Mouse (Mus musculus): ENCODE measurements around the gene Atp5k.

Atp5k gene

GRCm38 (mm10) chr5:108433804-108434587, at the start of gene Atp5k:
Gene Atp5k (minus strand): TSS chr5:108434448.
- DNase-seq (ENCODE audit: low read depth in 2 of 2, low spot score in 2 of 2) = peak; percentile 94 to 96

GRCm38 (mm10) chr5:108483006-108483405, 48.8 kb upstream of the Atp5k start:
- no peak for DNase-seq (ENCODE audit: low read depth in 2 of 2, low spot score in 2 of 2)

DNA sequence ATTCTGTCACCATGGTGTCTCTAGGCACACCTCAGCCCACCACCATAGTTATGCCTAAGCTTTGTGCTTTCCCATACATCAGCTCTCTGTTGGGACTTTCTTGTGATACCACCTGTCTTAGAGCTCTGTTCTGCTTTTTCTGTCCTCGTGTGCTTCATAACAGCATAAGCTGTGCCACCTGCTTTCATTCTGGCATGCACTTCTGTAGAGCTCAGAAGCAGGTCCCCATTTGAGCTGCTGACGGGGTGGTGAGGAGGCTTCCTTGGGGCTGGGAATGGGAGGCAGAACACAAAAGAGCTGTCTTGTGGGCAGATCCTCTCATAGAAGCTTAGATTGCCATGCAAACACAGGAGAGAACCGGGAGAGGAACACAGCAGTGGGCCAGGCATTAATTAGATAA, 41.7 kb upstream of the Atp5k start:
- no peak for DNase-seq (ENCODE audit: low read depth in 2 of 2, low spot score in 2 of 2)

- no peak for DNase-seq (ENCODE audit: low read depth in 2 of 2, low spot score in 2 of 2)
Observed at GRCm38 (mm10) chr5:108473737-108474136, 39.5 kb upstream of the Atp5k start.

DNA sequence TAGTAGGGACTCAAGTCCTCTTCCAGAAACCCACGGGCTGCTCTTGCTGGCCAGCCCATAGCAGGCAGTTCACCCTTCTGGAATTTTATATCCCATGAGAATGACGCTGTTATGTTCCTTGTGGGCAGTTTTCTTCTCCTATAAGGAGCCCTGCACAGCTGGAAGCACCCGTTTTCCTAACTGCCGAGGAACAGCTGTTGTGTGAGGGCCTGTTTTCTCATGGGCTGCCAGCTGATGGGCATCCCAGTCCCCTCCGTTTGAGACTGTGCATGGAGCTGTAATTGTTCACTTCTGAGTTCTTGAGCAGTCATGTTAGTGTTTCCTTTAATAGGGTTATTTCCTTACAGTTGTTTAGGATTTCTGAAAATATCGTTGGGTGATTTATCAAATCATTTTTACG, 35.4 kb upstream of the Atp5k start:
- DNase-seq (ENCODE audit: low read depth in 2 of 2, low spot score in 2 of 2) = no peak

DNA sequence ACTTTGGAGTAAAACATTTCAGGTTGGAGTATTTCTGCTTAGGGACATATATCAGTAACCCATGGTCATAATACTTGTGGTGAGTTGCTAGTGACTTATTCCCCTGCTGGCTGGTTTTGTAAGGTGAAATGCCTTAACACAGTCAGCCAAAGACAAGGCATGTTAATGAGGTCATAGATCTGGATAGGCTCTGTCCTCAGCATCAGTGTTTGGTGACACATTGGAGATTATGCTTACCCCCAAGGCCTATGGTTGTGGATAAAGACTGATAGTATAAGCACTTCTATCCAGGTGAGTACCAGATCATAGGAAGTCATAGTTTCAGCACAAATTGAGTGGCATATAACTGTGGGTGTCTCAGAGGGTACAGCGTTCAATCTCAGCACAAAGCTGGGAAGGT, 32.4 kb upstream of the Atp5k start:
- no peak for DNase-seq (ENCODE audit: low read depth in 2 of 2, low spot score in 2 of 2)

GRCm38 (mm10) chr5:108465131-108465891, 31.1 kb upstream of the Atp5k start:
- no peak for DNase-seq (ENCODE audit: low read depth in 2 of 2, low spot score in 2 of 2)

DNA sequence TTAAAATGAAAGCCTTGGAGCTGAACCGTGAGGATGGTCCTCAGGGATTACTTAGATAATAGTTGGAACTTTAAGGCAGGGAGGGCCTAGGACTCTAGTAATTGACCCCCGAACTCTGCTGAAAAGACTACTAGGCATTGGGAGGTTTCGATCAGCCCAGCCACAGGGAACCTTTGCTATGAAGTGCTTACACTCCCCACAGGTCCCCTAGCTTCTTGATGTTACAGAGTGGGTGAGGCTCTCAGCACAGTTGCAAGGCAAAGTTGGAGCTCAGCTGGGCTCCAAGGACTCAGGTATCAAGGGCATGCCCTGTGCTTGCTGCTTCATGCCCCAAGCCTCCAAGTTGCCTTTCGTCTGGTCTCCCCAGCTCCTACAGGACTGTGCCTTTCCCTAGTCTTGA, 28.2 kb upstream of the Atp5k start:
- no peak for DNase-seq (ENCODE audit: low read depth in 2 of 2, low spot score in 2 of 2)

DNA sequence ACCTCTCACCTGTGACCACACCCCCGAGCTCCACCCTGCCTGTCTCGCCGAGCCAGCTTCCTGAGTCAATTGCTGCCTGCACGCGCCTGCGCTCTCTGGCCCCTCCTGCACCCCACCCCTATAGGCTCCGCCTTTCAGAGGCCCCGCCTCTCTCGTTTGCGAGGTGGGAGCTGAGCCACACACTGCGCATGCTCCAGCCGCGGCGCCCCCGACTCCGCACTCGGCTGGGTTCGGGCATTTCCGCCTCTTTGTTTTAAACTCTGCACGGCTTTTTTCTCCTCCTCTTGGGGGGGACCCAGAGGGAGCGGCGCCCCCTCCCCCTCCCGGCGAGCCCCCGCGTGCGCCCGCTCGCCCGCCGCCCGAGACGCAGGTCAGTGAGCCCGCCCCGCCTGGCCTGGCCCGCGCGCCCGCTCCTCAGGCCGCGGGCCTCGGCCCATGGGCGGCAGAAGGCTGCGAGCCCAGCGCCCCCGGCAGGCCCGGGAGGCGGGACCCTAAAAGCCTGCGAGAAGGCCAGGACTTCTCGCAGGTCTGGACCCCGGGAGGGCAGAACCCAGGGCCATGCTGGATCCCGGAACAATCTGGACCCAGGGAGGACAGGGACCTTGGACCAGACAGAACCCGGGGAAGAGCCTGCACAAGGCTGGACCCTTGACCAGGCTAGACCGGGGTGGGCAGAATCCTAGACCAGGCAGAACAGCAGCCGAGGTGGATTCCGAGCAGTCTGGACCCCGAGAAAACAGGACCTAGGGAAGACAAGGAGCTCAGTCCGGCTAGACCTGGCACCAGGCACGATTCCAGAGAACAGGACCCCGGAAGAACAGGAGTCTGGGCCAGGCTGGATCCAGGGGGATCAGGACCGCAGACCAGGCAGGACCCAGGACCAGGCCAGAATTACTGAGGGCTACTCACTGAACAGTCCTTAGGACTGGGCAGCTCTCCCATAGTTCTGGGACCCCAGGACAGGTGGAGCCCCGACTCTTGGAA, 27.1 kb upstream of the Atp5k start, which contains the start of gene Pcgf3:
Gene Pcgf3, plus strand, starts transcription at position 151 of the 984 bp plus-strand sequence.
- peak; percentile 96 to 99 for DNase-seq (ENCODE audit: low read depth in 2 of 2, low spot score in 2 of 2)

GRCm38 (mm10) chr5:108460461-108460860, 26.2 kb upstream of the Atp5k start:
- no peak for DNase-seq (ENCODE audit: low read depth in 2 of 2, low spot score in 2 of 2)

DNA sequence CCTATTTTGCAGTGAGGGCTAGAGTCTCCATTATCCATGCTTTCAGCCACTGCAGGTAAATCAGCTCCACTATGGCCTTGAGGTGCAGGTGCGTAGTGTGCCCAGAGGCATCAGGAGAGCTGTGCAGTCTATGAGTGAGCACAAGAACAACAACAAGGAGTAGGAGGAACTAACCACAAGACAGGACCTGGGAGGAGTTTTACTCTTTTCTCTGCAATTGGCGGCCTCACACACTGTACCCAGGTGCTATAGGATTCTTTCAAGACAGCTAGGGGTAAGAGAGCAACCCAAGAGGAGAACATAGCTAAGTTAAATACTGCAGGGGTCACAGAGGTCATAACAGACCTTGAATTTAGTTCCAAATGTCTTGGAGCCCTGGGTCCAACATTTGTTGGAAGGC, 24.5 kb upstream of the Atp5k start:
- no peak for DNase-seq (ENCODE audit: low read depth in 2 of 2, low spot score in 2 of 2)

- no peak for DNase-seq (ENCODE audit: low read depth in 2 of 2, low spot score in 2 of 2)
Observed at GRCm38 (mm10) chr5:108454094-108454493, 19.8 kb upstream of the Atp5k start.

- DNase-seq (ENCODE audit: low read depth in 2 of 2, low spot score in 2 of 2) = no peak
Observed at GRCm38 (mm10) chr5:108452422-108452821, 18.2 kb upstream of the Atp5k start.

GRCm38 (mm10) chr5:108451611-108452010, 17.4 kb upstream of the Atp5k start:
- no peak for DNase-seq (ENCODE audit: low read depth in 2 of 2, low spot score in 2 of 2)

GRCm38 (mm10) chr5:108450837-108451540, 16.7 kb upstream of the Atp5k start:
- no peak for DNase-seq (ENCODE audit: low read depth in 2 of 2, low spot score in 2 of 2)

DNA sequence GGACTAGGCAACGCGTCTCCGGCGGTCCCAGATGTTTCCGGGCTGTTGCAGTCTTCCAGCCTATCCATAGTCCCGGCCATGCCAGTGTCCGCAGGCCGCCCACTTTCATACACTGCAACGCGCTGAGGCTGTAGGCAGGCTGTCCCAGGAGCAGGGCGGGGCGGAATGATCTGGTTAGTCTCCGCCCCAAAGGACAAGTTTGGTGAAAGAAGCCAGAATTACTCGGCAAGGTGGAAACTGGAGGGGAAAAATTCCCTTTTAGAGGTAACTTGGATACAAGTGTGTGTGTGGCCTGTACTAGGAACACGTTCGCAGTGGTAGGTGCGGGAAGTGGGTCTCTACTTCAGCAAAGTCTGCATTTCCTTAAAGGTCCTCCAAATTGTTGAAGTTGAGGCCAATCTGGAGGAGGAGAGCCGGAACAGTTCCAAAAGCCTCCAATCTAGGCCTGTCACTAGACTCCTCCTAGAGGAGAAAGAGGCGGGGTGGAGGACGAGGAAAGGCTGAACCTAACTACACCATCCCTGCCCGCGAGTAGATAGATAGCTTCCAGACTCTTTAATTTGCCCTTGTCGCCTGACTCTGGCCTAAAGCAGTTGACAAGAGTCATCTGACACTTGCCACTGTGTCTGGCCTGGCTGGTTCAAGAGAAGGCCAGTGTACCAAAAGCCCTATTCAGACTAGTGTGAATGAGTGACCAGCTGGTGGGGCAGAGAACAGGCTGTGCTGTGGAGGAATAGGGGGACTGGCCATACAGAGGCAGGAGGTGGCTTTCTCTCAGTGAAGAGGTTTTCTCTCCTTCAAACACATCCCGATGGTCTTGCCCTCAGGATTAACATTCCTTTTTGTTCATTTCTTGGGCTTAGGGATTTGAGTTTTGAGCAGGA, 14.8 kb upstream of the Atp5k start, which contains the start of gene Mfsd7a:
Gene Mfsd7a, minus strand, starts transcription at position 107 of the 884 bp plus-strand sequence.
- DNase-seq (ENCODE audit: low read depth in 2 of 2, low spot score in 2 of 2) = no peak

GRCm38 (mm10) chr5:108447857-108448256, 13.6 kb upstream of the Atp5k start:
- no peak for DNase-seq (ENCODE audit: low read depth in 2 of 2, low spot score in 2 of 2)

DNA sequence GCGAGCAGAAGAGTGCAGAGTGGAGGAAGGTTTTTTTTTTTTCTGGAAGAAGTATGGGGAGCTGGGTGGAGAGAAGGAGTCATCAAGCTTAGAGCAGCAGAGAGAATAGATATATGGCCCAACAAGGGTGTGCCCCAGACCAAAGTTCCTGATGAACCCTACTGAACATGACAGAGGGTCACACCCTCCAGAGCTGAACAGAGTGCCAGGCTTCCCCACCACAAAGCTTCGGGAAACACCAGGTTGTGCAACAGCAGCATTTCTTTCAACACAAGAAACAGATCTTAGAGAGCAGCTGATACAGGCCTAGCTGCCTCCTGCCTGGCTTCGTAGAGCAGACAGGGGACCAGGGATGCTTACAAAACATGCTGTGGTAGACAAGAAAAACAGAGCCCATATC, 12.7 kb upstream of the Atp5k start:
- DNase-seq (ENCODE audit: low read depth in 2 of 2, low spot score in 2 of 2) = no peak

DNA sequence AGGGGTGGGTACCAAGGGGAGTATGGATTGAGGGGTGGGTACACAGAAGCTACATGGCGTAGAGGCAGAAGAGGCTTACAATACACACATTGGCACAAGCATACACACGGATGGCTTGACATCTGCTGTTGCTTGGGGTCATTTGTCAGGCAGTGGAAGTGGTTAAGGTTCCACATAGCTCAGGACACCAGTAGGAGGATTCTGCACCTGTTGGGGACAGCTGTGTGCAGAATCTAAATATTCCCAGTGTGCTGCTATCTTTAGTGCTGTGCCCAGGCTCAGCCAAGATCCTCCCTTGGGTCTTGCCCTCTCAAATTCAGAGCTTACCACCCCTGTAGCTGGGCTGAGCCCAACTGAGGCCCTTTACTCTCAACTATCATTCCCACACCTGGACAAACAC, 1.9 kb upstream of the Atp5k start:
- DNase-seq (ENCODE audit: low read depth in 2 of 2, low spot score in 2 of 2) = no peak

All from CD8-positive naive resting alpha-beta T cell, adult 2 months (primary cell).